Mouse (Mus musculus): ENCODE measurements around the gene Rilpl1. TPM values are rescaled to one million over a fixed set of nuclear protein-coding genes. Genes with fewer than 3 reads are reported as not detected.
"Not testable (repeated sequence)": the region's sequence is repeated elsewhere in the genome, so short reads cannot be mapped to it uniquely, and the experiment has no call there.

Gene Rilpl1
- polyA plus RNA-seq, 1 experiment from 2014 or later = 9.8 TPM

DNA sequence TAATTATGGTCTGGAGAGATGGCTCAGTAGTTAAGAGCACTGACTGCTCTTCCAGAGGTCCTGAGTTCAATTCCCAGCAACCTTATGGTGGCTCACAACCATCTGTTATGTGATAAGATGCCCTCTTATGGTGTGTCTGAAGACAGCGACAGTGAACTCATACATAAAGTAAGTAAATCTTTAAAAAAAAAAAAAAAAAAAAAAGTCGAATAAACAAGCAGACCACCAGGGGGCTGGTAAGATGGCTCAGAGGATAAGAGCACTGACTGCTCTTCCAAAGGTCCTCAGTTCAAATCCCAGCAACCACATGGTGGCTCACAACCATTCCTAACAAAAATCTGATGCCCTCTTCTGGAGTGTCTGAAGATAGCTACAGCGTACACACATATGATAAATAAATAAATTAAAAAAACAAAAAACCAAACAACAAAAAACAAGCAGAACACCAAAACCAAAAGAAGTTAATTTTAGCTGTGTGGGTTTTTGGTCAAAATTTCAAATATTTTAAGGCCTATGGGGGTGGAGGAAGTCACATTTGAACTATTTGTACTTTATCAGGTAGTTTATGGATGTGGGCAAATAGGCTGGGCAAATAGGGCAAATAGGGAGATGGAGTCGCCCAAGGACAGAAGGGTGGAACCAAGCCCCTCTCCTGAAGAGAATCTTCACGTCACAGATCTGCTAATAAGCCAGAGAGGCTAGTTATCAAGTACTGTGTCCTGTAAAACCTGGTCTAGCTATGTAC, 20.3 kb upstream of the Rilpl1 start:
- H3K4me3 ChIP-seq (ENCODE audit: low read depth, low read length) = peak overlapping the region; percentile 95
- DNase-seq (ENCODE audit: low spot score); H3K9me3 ChIP-seq (ENCODE audit: control insufficient read depth, low read length); H3K27ac ChIP-seq (ENCODE audit: low read depth, low read length); H3K27me3 ChIP-seq (replicated peaks; ENCODE audit: control insufficient read depth, insufficient read depth, low read length); ATAC-seq (replicated peaks; ENCODE audit: low FRiP score): not testable (repeated sequence)
- peaks cover 24% of the 10 kb centered on the region for H3K36me3 ChIP-seq (ENCODE audit: control insufficient read depth, insufficient read depth, low read length)
- H3K4me2 ChIP-seq = peak overlapping the region; percentile 87
- 30% methylated on average over 5 of the region's 5 CpGs for WGBS
- peak overlapping the region; percentile 89 for H3K9ac ChIP-seq (ENCODE audit: low read depth, low read length)
- H3K4me1 ChIP-seq (replicated peaks; ENCODE audit: control insufficient read depth, insufficient read depth, low read length) = peaks cover 11% of the 10 kb centered on the region

DNA sequence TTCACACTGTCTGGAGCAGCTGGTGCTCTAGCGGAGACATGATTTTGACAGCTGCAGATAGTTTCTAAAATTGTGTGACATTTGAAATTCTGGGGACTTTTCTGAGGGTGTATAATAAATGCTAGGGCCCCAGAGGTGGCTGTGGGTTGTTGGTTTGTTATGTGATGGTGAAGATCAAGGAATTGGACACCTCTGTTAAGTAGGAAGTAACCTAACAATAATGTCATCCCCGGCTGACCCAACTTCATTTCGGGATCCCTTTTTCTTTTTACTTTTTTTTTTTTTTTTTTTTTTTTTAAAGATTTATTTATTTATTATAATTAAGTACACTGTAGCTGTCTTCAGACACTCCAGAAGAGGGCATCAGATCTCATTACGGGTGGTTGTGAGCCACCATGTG, 19.5 kb upstream of the Rilpl1 start:
- H3K9me3 ChIP-seq (ENCODE audit: control insufficient read depth, low read length); DNase-seq (ENCODE audit: low spot score); H3K4me3 ChIP-seq (ENCODE audit: low read depth, low read length); H3K9ac ChIP-seq (ENCODE audit: low read depth, low read length); H3K27me3 ChIP-seq (replicated peaks; ENCODE audit: control insufficient read depth, insufficient read depth, low read length); H3K4me2 ChIP-seq; H3K27ac ChIP-seq (ENCODE audit: low read depth, low read length); ATAC-seq (replicated peaks; ENCODE audit: low FRiP score): not testable (repeated sequence)
- peaks cover 11% of the 10 kb centered on the region for H3K4me1 ChIP-seq (replicated peaks; ENCODE audit: control insufficient read depth, insufficient read depth, low read length)
- 69% methylated on average over 4 of the region's 4 CpGs for WGBS
- H3K36me3 ChIP-seq (ENCODE audit: control insufficient read depth, insufficient read depth, low read length) = peaks cover 30% of the 10 kb centered on the region

DNA sequence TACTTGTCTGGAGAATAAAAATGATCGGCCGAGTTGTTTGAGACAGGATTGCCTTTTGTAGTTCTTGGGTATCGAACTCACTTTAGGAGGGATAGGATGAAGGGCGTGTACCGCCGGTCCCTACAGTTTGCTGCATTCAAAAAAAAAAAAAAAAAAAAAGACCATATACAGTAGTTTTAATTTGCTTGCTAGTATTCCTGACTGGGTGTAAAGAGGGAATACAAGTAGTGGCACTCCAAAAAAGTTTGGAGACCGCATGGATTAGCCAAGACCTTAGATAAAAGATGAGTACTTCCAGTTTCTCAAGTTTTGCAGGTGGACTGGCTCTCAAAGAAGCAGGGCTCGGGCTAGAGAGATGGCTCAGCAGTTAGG, 10.4 kb upstream of the Rilpl1 start:
- H3K9me3 ChIP-seq (ENCODE audit: control insufficient read depth, low read length) = no peaks in the 10 kb centered on the region
- peaks cover 11% of the 10 kb centered on the region for H3K4me1 ChIP-seq (replicated peaks; ENCODE audit: control insufficient read depth, insufficient read depth, low read length)
- peak overlapping the region; percentile 95 for H3K9ac ChIP-seq (ENCODE audit: low read depth, low read length)
- peaks cover 33% of the 10 kb centered on the region for H3K36me3 ChIP-seq (ENCODE audit: control insufficient read depth, insufficient read depth, low read length)
- DNase-seq (ENCODE audit: low spot score) (no peak), ATAC-seq (replicated peaks; ENCODE audit: low FRiP score) (no peak)
- peak overlapping the region; percentile 96 for H3K4me3 ChIP-seq (ENCODE audit: low read depth, low read length)
- WGBS = 8% methylated on average over 8 of the region's 8 CpGs
- peak overlapping the region; percentile 87 for H3K27ac ChIP-seq (ENCODE audit: low read depth, low read length)
- H3K27me3 ChIP-seq (replicated peaks; ENCODE audit: control insufficient read depth, insufficient read depth, low read length) = no peaks in the 10 kb centered on the region
- peak overlapping the region; percentile 88 for H3K4me2 ChIP-seq

DNA sequence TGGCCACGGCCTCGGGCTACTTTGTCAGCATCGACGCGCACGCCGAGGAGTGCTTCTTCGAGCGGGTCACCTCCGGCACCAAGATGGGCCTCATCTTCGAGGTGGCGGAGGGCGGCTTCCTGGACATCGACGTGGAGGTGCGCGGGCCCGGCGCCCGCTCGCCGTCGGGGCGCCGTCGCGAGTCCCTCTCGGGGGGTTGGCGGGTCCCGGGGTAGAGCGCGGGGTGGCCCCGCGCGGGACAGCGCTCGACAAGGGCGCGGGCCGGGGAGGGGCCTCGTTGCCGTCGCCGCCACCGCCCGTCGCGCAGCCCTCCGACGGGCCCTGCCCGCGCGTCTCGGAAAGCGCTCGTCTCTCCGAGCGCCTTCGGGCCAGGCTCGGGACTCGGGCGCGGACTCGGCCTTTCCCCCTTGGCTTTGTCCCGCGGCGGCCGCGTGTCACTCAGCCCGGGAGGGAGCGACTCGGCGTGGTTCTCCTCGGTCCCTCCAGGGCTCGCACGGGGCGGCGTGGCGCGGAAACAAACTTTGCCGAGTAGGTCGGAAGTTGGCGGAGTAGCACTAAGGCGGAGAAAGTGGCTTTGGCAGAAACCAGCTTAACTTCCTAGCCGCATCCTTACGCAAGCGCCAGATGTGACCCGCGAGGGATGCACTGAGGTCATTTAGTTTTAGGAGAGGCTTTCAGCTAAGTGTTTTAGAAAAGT, 9.9 kb upstream of the Rilpl1 start:
- no peaks in the 10 kb centered on the region for H3K9me3 ChIP-seq (ENCODE audit: control insufficient read depth, low read length)
- peak overlapping the region; percentile 87 for H3K27ac ChIP-seq (ENCODE audit: low read depth, low read length)
- ATAC-seq (replicated peaks; ENCODE audit: low FRiP score) (peak; percentile 70), DNase-seq (ENCODE audit: low spot score) (peak; percentile 67)
- under 1% methylated on average over 75 of the region's 89 CpGs for WGBS
- peaks cover 11% of the 10 kb centered on the region for H3K4me1 ChIP-seq (replicated peaks; ENCODE audit: control insufficient read depth, insufficient read depth, low read length)
- H3K4me2 ChIP-seq = peak overlapping the region; percentile 88
- H3K36me3 ChIP-seq (ENCODE audit: control insufficient read depth, insufficient read depth, low read length) = peaks cover 27% of the 10 kb centered on the region
- H3K9ac ChIP-seq (ENCODE audit: low read depth, low read length) = peak overlapping the region; percentile 95
- H3K27me3 ChIP-seq (replicated peaks; ENCODE audit: control insufficient read depth, insufficient read depth, low read length) = no peaks in the 10 kb centered on the region
- H3K4me3 ChIP-seq (ENCODE audit: low read depth, low read length) = peak overlapping the region; percentile 96

DNA sequence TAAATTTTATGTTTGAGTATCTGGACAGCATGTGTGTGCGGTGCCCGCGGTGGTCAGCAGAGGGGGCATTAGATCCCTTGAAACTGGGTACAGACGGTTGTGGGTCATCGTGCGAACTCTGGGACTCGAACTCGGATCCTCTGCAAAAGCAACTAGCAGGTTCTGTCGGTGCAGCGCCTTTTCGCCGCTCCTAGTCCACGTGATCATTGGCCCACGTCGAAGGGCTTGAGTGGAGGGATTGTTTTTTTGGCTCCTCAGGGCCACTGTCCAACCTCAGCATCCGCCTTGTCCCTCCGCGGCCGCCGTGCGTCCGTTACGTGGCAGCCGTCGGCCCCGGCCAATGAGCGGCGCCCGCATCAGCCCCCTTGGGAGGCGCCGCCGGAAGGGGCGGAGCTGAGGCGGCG, 9.2 kb upstream of the Rilpl1 start, which contains the start of gene Tmed2:
Gene Tmed2, plus strand, starts transcription at position 313 of the 404 bp plus-strand sequence.
- ATAC-seq (replicated peaks; ENCODE audit: low FRiP score) (peak; percentile 95), DNase-seq (ENCODE audit: low spot score) (peak; percentile 88)
- Histone ChIP-seq H3K9me3 (ENCODE audit: control insufficient read depth, low read length) (no peaks in the 10 kb centered on the region), H3K27me3 (replicated peaks; ENCODE audit: control insufficient read depth, insufficient read depth, low read length) (no peaks in the 10 kb centered on the region), H3K9ac (ENCODE audit: low read depth, low read length) (peak within 1 kb of the TSS; percentile 95), H3K36me3 (ENCODE audit: control insufficient read depth, insufficient read depth, low read length) (peaks cover 22% of the 10 kb centered on the region), H3K4me2 (peak within 1 kb of the TSS; percentile 88), H3K4me1 (replicated peaks; ENCODE audit: control insufficient read depth, insufficient read depth, low read length) (peaks cover 11% of the 10 kb centered on the region), H3K4me3 (ENCODE audit: low read depth, low read length) (peak within 1 kb of the TSS; percentile 96), H3K27ac (ENCODE audit: low read depth, low read length) (peak within 1 kb of the TSS; percentile 87)
- WGBS = 2% methylated on average over 35 of the region's 35 CpGs

DNA sequence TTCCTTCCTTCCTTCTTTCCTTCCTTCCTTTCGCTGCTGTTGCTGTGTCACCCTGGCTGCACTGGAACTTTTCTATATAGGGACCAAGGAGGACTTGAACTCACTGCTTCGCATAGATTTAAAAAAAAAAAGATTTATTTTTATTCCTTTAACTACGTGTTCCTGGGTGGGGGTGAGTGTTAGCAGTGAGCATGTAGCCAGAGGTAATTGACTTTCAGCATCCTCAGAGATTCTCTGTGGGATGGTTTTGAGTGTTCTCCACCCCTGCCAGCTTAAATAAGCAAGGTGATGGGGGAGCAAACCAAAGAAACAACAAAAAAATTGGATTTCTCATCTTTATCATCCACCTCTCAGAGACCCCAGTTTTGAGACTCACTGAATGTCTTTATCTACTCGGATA, 8.7 kb upstream of the Rilpl1 start:
- ATAC-seq (replicated peaks; ENCODE audit: low FRiP score) (no peak), DNase-seq (ENCODE audit: low spot score) (no peak)
- Histone ChIP-seq H3K27me3 (replicated peaks; ENCODE audit: control insufficient read depth, insufficient read depth, low read length) (no peaks in the 10 kb centered on the region), H3K36me3 (ENCODE audit: control insufficient read depth, insufficient read depth, low read length) (peaks cover 18% of the 10 kb centered on the region), H3K4me2 (peak overlapping the region; percentile 65), H3K4me1 (replicated peaks; ENCODE audit: control insufficient read depth, insufficient read depth, low read length) (peaks cover 15% of the 10 kb centered on the region), H3K4me3 (ENCODE audit: low read depth, low read length) (peak overlapping the region; percentile 96), H3K9me3 (ENCODE audit: control insufficient read depth, low read length) (no peaks in the 10 kb centered on the region), H3K27ac (ENCODE audit: low read depth, low read length) (peak overlapping the region; percentile 64; the same call in 1 of the 2 replicates), H3K9ac (ENCODE audit: low read depth, low read length) (peak overlapping the region; percentile 95)
- WGBS = 71% methylated on average over 4 of the region's 4 CpGs

DNA sequence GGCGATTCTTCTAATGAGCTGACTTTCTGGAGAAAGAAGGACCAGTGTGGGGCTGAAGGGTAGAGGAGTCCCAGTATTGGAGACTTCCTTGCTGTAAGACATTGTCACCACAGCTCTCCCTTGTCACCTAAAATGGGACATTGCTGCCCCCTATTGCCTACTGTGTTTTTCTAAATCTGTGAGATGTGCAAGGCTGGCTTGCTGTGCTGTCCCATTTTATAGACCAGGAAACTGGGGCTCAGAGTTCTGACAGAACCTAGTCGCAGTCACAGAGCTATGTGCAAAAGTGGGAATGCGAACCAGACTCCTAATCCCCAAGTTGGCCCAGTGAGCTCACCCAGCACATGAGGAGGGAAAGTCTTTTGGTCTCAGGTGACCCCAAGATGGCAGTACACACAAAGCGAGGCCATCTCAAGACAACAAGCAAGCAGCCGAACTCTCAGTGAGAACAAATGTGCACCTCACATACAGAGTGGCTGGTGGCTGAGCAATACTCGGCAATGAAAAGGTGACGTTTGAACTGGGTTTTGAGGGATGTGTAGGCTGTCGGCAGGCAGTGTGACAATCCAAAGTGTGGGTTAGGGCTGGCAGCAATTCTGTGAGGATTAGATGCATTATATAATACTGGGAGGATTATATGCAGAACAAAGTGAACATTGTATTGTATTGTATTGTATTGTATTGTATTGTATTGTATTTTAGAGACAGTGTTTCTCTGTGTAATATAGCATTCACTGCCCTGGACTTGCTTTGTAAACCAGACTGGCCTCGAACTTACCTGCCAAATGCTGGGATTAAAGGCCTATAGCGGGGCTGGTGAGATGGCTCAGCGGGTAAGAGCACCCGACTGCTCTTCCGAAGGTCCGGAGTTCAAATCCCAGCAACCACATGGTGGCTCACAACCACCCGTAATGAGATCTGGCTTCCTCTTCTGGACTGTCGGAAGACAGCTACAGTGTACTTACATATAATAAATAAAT, 7.9 kb upstream of the Rilpl1 start:
- no peaks in the 10 kb centered on the region for H3K9me3 ChIP-seq (ENCODE audit: control insufficient read depth, low read length)
- peaks cover 17% of the 10 kb centered on the region for H3K4me1 ChIP-seq (replicated peaks; ENCODE audit: control insufficient read depth, insufficient read depth, low read length)
- no peak overlapping the region for H3K4me2 ChIP-seq
- H3K9ac ChIP-seq (ENCODE audit: low read depth, low read length) = no peak overlapping the region
- DNase-seq (ENCODE audit: low spot score) (no peak), ATAC-seq (replicated peaks; ENCODE audit: low FRiP score) (no peak)
- H3K27ac ChIP-seq (ENCODE audit: low read depth, low read length) = no peak overlapping the region
- WGBS = 75% methylated on average over 15 of the region's 16 CpGs
- no peaks in the 10 kb centered on the region for H3K27me3 ChIP-seq (replicated peaks; ENCODE audit: control insufficient read depth, insufficient read depth, low read length)
- H3K4me3 ChIP-seq (ENCODE audit: low read depth, low read length) = no peak overlapping the region
- peaks cover 11% of the 10 kb centered on the region; the same call in 1 of the 2 replicates for H3K36me3 ChIP-seq (ENCODE audit: control insufficient read depth, insufficient read depth, low read length)

DNA sequence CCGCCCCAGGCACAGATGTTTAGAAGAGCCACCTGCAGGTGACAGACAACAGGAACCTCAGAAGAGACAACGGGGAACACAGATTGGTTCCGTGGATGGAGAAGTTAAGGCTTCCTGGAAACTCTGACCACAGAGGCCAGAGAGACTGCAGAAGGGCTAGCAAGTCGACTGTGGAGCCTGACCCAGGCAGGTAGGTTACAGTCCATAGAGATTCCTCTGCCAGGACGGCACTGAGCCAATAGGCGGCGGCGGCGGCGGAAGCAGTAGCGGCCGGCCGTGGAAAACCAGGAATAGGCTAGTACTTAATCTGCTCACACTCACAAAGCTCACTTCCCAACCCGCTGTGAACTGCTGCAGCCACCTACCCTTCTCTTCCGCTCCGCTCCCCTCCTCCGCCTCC, 5.6 kb upstream of the Rilpl1 start:
- H3K4me3 ChIP-seq (ENCODE audit: low read depth, low read length) = peak overlapping the region; percentile 26; the same call in 1 of the 2 replicates
- DNase-seq (ENCODE audit: low spot score) (peak; percentile 47), ATAC-seq (replicated peaks; ENCODE audit: low FRiP score) (no peak)
- H3K9me3 ChIP-seq (ENCODE audit: control insufficient read depth, low read length) = no peaks in the 10 kb centered on the region
- no peak overlapping the region for H3K27ac ChIP-seq (ENCODE audit: low read depth, low read length)
- peak overlapping the region; percentile 60 for H3K4me2 ChIP-seq
- peak overlapping the region; percentile 38 for H3K9ac ChIP-seq (ENCODE audit: low read depth, low read length)
- no peaks in the 10 kb centered on the region for H3K36me3 ChIP-seq (ENCODE audit: control insufficient read depth, insufficient read depth, low read length)
- 5% methylated on average over 17 of the region's 17 CpGs for WGBS
- H3K27me3 ChIP-seq (replicated peaks; ENCODE audit: control insufficient read depth, insufficient read depth, low read length) = peaks cover 3% of the 10 kb centered on the region
- H3K4me1 ChIP-seq (replicated peaks; ENCODE audit: control insufficient read depth, insufficient read depth, low read length) = peaks cover 18% of the 10 kb centered on the region

Measured in liver, embryonic 11.5 days (tissue).